Mouse (Mus musculus) lung, embryonic 14.5 days (tissue): Measurements from ENCODE around the gene Cwc22. TPM values are rescaled to one million over a fixed set of nuclear protein-coding genes. Genes with fewer than 3 reads are reported as not detected.

ENCODE experiments used
- ATAC-seq: fragments of 200-750 bp; cut with Nextera tagmentation; 2 replicates; pipeline ENCODE4 v1.8.0; 2017; ENCODE audit warnings: mild to moderate bottlenecking, moderate TSS enrichment, moderate library complexity; ENCODE audit not compliant: insufficient read depth
- DNase-seq: peaks from one replicate; pipeline ENCODE4 v3.0.0-alpha.2; 2015
- H3K27ac ChIP-seq: fragments of 300-500 bp; sonication (generic); 2 replicates; pipeline ENCODE4 v1.5.1; 2014; ENCODE audit warnings: low read depth, mild to moderate bottlenecking, moderate library complexity
- H3K27me3 ChIP-seq: fragments of 300-500 bp; sonication (generic); 2 replicates; pipeline ENCODE4 v1.6.1; 2014; ENCODE audit warnings: low read length, control low read depth; ENCODE audit not compliant: insufficient read depth
- H3K36me3 ChIP-seq: fragments of 300-500 bp; sonication (generic); 2 replicates; pipeline ENCODE4 v1.6.1; 2014; ENCODE audit warnings: control low read depth; ENCODE audit not compliant: insufficient read depth
- H3K4me1 ChIP-seq: fragments of 300-500 bp; sonication (generic); 2 replicates; pipeline ENCODE4 v1.6.1; 2014; ENCODE audit warnings: antibody characterized with exemption, control low read depth; ENCODE audit not compliant: insufficient read depth
- H3K4me2 ChIP-seq: fragments of 300-500 bp; sonication (generic); 2 replicates; pipeline ENCODE4 v1.6.1; 2014; ENCODE audit warnings: mild to moderate bottlenecking
- H3K4me3 ChIP-seq: fragments of 300-500 bp; sonication (generic); 2 replicates; pipeline ENCODE4 v1.5.1; 2014; ENCODE audit warnings: low read depth, low read length
- H3K9ac ChIP-seq: fragments of 300-500 bp; sonication (generic); 2 replicates; pipeline ENCODE4 v1.6.1; 2014
- H3K9me3 ChIP-seq: fragments of 300-500 bp; sonication (generic); 2 replicates; pipeline ENCODE4 v1.6.1; 2016; ENCODE audit warnings: low read depth, low read length, control low read depth
- CTCF ChIP-seq: IDR thresholded peaks from 2 replicates; pipeline ENCODE4 v1.5.1; 2016; ENCODE audit warnings: antibody characterized with exemption, low read depth
- WGBS: fragments of 180-500 bp; shearing (Covaris S2); extraction: QIAGEN DNeasy Blood & Tissue Kit; methylation state at CpG from one replicate; pipeline ENCODE4 v1.1.7; 2014; 5-methylcytosine and 5-hydroxymethylcytosine counted together
- polyA plus RNA-seq: library from polyadenylated mRNA; unstranded; fragments of >200 nt; fragmentation: Nextera tagmentation; extraction: Ambion mirVana; gene quantifications from 2 replicates; pipeline ENCODE4 v1.2.1, GENCODE M21; 2014

Cwc22 gene
- polyA plus RNA-seq, 1 experiment from 2014 or later = 37.3 TPM

GRCm38 (mm10) chr2:77925187-77925924 is 20.8 kb downstream of the Cwc22 start:
- 67% methylated on average over 7 of the region's 7 CpGs for WGBS
- no peak for ATAC-seq

DNA sequence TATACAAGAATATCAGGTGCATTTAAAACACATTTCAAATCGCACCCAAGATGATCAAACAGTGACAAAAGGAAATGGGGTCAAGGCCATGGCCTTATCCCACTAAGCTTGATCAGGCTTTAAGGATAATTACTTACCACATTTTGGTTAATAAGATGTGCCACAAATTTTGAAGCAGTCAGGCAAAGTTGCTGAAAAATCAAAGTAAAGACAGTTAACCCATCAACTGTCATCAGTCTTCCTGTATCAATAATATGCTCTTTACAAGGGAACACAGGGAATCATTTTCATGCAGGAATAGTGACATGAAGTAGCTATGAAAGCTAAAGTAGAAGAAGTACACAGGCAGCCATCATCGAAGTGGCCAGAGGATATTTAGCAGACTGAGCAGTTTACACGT is 22.2 kb downstream of the Cwc22 start:
- H3K4me1 ChIP-seq = no peaks in the 10 kb centered on the region
- no peak for TF ChIP-seq CTCF
- no peaks in the 10 kb centered on the region for H3K9me3 ChIP-seq
- H3K4me2 ChIP-seq = no peak overlapping the region
- H3K9ac ChIP-seq = no peak overlapping the region
- H3K36me3 ChIP-seq = peaks cover 70% of the 10 kb centered on the region
- H3K27me3 ChIP-seq = no peaks in the 10 kb centered on the region
- no peak for ATAC-seq
- no peak for DNase-seq
- WGBS = 90% methylated on average over 3 of the region's 3 CpGs
- H3K27ac ChIP-seq = no peak overlapping the region
- H3K4me3 ChIP-seq = no peak overlapping the region

More at GRCm38 (mm10) chr2:77925187-77925924, 20.8 kb downstream of the Cwc22 start:
- Histone ChIP-seq H3K9ac (no peak overlapping the region), H3K36me3 (peaks cover 75% of the 10 kb centered on the region), H3K27ac (no peak overlapping the region), H3K4me3 (no peak overlapping the region), H3K27me3 (no peaks in the 10 kb centered on the region), H3K9me3 (no peaks in the 10 kb centered on the region), H3K4me1 (no peaks in the 10 kb centered on the region), H3K4me2 (no peak overlapping the region)
- no peak for TF ChIP-seq CTCF
- no peak for DNase-seq

DNA sequence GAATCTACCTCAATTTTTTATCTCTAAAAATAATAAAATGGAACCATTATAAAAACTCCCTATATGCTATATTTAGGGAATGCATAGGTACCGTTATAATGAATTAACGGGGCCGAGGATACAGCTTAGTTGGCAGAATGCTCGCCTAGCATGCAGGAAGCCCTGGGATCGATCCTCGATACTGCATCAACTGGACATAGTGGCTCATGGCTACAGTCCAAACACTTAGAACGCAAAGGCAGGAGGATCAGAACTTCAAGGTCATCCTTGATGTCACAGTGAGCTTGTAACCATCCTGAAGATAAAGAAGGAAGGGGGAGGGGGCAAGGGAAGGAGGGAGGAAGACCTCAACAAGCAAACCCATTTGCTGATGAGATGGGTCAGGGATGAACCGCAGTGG is 23.0 kb downstream of the Cwc22 start:
- Histone ChIP-seq H3K36me3 (peaks cover 64% of the 10 kb centered on the region), H3K4me3 (no peak overlapping the region), H3K4me2 (no peak overlapping the region)

GRCm38 (mm10) chr2:77921307-77921706 is 24.9 kb downstream of the Cwc22 start:
- ATAC-seq = no peak

More for the DNA sequence above, 23.0 kb downstream of the Cwc22 start:
- DNase-seq (no peak), ATAC-seq (no peak)
- WGBS = 90% methylated on average over 8 of the region's 8 CpGs
- H3K9ac ChIP-seq = no peak overlapping the region
- no peaks in the 10 kb centered on the region for H3K27me3 ChIP-seq
- no peak for TF ChIP-seq CTCF
- H3K27ac ChIP-seq = no peak overlapping the region
- no peaks in the 10 kb centered on the region for H3K4me1 ChIP-seq
- no peaks in the 10 kb centered on the region for H3K9me3 ChIP-seq

DNA sequence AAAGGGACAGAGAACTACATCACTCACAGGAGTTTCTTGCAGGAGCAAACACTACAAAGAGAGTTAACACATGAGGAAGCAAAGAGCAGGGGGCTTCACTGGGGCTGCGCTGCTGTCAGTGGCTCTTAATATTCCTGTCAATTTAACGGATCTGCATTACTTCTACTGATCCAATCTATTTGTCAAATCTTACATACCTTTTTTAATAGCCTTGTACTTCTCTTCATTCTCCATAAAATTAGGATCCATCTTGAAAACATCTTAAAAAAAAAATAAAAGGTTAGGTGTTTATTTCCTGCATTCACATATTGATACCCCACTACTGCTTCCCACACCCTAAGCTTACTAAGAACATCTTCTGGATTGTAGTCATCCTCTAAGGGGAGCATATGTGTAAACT is 25.6 kb downstream of the Cwc22 start:
- Histone ChIP-seq H3K4me2 (no peak overlapping the region), H3K9ac (no peak overlapping the region), H3K27ac (no peak overlapping the region), H3K4me3 (no peak overlapping the region), H3K9me3 (no peaks in the 10 kb centered on the region), H3K36me3 (peaks cover 62% of the 10 kb centered on the region), H3K27me3 (no peaks in the 10 kb centered on the region), H3K4me1 (no peaks in the 10 kb centered on the region)
- WGBS = 96% methylated on average over 2 of the region's 2 CpGs
- no peak for TF ChIP-seq CTCF
- no peak for ATAC-seq
- no peak for DNase-seq

More at GRCm38 (mm10) chr2:77921307-77921706, 24.9 kb downstream of the Cwc22 start:
- Histone ChIP-seq H3K4me1 (no peaks in the 10 kb centered on the region), H3K27ac (no peak overlapping the region), H3K36me3 (peaks cover 61% of the 10 kb centered on the region), H3K4me3 (no peak overlapping the region), H3K9me3 (no peaks in the 10 kb centered on the region), H3K4me2 (no peak overlapping the region), H3K9ac (no peak overlapping the region), H3K27me3 (no peaks in the 10 kb centered on the region)
- TF ChIP-seq CTCF = no peak
- no peak for DNase-seq
- WGBS = 89% methylated on average over 4 of the region's 4 CpGs

DNA sequence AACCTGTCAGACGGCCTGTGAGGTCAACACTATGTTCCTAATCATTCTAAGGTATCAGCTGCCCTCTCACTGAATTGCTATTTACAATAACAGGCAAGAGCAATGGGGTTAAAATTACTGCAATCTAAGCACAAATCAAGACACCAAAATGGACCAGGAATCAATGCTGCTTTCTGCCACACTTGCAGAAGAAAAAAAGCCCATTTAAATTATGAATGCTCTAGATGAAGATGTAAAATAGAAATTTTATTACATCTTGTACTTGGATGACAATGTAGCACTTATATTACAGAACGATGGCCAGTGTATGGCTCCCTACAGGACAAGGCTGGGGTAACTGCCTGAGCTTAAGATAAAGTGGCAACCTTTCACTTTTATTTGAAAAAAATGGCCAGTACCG is 27.7 kb downstream of the Cwc22 start:
- 76% methylated on average over 3 of the region's 3 CpGs for WGBS
- no peak overlapping the region for H3K9ac ChIP-seq

GRCm38 (mm10) chr2:77918006-77918405 is 28.2 kb downstream of the Cwc22 start:
- Histone ChIP-seq H3K4me2 (no peak overlapping the region), H3K9me3 (no peaks in the 10 kb centered on the region), H3K9ac (no peak overlapping the region), H3K27me3 (no peaks in the 10 kb centered on the region), H3K4me3 (no peak overlapping the region), H3K36me3 (peaks cover 68% of the 10 kb centered on the region), H3K27ac (no peak overlapping the region), H3K4me1 (no peaks in the 10 kb centered on the region)
- WGBS = 80% methylated on average over 2 of the region's 2 CpGs
- no peak for DNase-seq
- TF ChIP-seq CTCF = no peak
- no peak for ATAC-seq

More for the DNA sequence above, 27.7 kb downstream of the Cwc22 start:
- no peak for ATAC-seq
- no peaks in the 10 kb centered on the region for H3K9me3 ChIP-seq
- no peak overlapping the region for H3K27ac ChIP-seq
- H3K4me1 ChIP-seq = no peaks in the 10 kb centered on the region
- no peak for TF ChIP-seq CTCF
- peaks cover 68% of the 10 kb centered on the region for H3K36me3 ChIP-seq
- H3K4me2 ChIP-seq = no peak overlapping the region
- no peak overlapping the region for H3K4me3 ChIP-seq
- H3K27me3 ChIP-seq = no peaks in the 10 kb centered on the region
- no peak for DNase-seq
